Mouse (Mus musculus): Measurements from ENCODE around the gene Cpsf4l.
A peak's percentile ranks its signal among the peaks of the same experiment; 100 is the strongest.

The Cpsf4l gene

GRCm38 (mm10) chr11:113709731-113710256 lies at the start of gene Cpsf4l:
Gene Cpsf4l, minus strand, starts transcription at chr11:113710017.
- DNase-seq (ENCODE audit: low spot score in 2 of 2) = no peak

GRCm38 (mm10) chr11:113758851-113759250 lies 49.0 kb upstream of the Cpsf4l start:
- DNase-seq (ENCODE audit: low spot score in 2 of 2) = no peak

- no peak for DNase-seq (ENCODE audit: low spot score in 2 of 2)
These were observed 46.8 kb upstream of the Cpsf4l start for GRCm38 (mm10) chr11:113756578-113756977.

- no peak for DNase-seq (ENCODE audit: low spot score in 2 of 2)
These were observed 46.1 kb upstream of the Cpsf4l start for GRCm38 (mm10) chr11:113755878-113756277.

- no peak for DNase-seq (ENCODE audit: low spot score in 2 of 2)
These were observed 45.0 kb upstream of the Cpsf4l start for GRCm38 (mm10) chr11:113754845-113755244.

GRCm38 (mm10) chr11:113752685-113753430 lies 43.0 kb upstream of the Cpsf4l start:
- DNase-seq (ENCODE audit: low spot score in 2 of 2) = no peak

GRCm38 (mm10) chr11:113752158-113752661 lies 42.4 kb upstream of the Cpsf4l start:
- no peak for DNase-seq (ENCODE audit: low spot score in 2 of 2)

- DNase-seq (ENCODE audit: low spot score in 2 of 2) = peak; percentile 71 to 81
These were observed 41.8 kb upstream of the Cpsf4l start, which contains the start of gene Cdc42ep4 for GRCm38 (mm10) chr11:113751484-113752084. Gene Cdc42ep4, minus strand, starts transcription at chr11:113751881.

GRCm38 (mm10) chr11:113750571-113751483 lies 41.0 kb upstream of the Cpsf4l start:
- peak; percentile 74 to 76 for DNase-seq (ENCODE audit: low spot score in 2 of 2)

GRCm38 (mm10) chr11:113749749-113750351 lies 40.0 kb upstream of the Cpsf4l start:
- DNase-seq (ENCODE audit: low spot score in 2 of 2) = no peak

- DNase-seq (ENCODE audit: low spot score in 2 of 2) = peak; percentile 64 to 80
These were observed 39.1 kb upstream of the Cpsf4l start for GRCm38 (mm10) chr11:113748797-113749521.

GRCm38 (mm10) chr11:113747725-113748380 lies 38.0 kb upstream of the Cpsf4l start:
- DNase-seq (ENCODE audit: low spot score in 2 of 2) = no peak

- no peak for DNase-seq (ENCODE audit: low spot score in 2 of 2)
These were observed 37.2 kb upstream of the Cpsf4l start for GRCm38 (mm10) chr11:113747056-113747455.

- DNase-seq (ENCODE audit: low spot score in 2 of 2) = no peak
These were observed 36.1 kb upstream of the Cpsf4l start for GRCm38 (mm10) chr11:113745961-113746360.

GRCm38 (mm10) chr11:113742998-113743397 lies 33.2 kb upstream of the Cpsf4l start:
- DNase-seq (ENCODE audit: low spot score in 2 of 2) = no peak

- DNase-seq (ENCODE audit: low spot score in 2 of 2) = no peak
These were observed 30.3 kb upstream of the Cpsf4l start for GRCm38 (mm10) chr11:113740100-113740499.

- peak in 1 of 2 experiments; percentile 56 for DNase-seq (ENCODE audit: low spot score in 2 of 2)
These were observed 29.4 kb upstream of the Cpsf4l start for GRCm38 (mm10) chr11:113739213-113739612.

- no peak for DNase-seq (ENCODE audit: low spot score in 2 of 2)
These were observed 28.1 kb upstream of the Cpsf4l start for GRCm38 (mm10) chr11:113737912-113738311.

- no peak for DNase-seq (ENCODE audit: low spot score in 2 of 2)
These were observed 27.7 kb upstream of the Cpsf4l start for GRCm38 (mm10) chr11:113737553-113737854.
